Mouse (Mus musculus) mesoderm, embryonic 11.5 days (tissue): ENCODE data around the gene Klhdc8a.
"Not testable (repeated sequence)": the region's sequence is repeated elsewhere in the genome, so short reads cannot be mapped to it uniquely, and the experiment has no call there.

Source experiments
- DNase-seq: peaks from one replicate; pipeline ENCODE4 v3.0.0-alpha.2; 2012; ENCODE audit warnings: low read depth, low spot score

Klhdc8a gene

DNA sequence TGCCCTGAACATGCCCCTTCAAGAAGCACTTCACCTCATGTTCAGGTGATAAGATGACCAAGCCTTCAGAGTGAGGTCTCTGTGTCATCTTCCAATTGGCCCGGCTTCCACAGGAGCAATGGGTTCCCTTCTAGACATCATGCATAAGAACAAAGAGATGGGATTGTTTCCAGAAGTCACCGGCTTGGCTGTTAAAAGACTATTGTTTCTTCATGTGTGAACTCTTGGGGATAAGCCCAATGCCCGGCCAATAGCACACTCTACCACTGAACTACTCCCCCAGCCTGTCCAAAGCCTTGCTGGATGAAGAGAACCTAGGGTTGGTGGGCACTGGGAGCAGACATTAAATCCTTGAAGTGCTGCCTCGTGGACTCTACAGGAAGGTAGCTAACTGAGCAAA lies 47.1 kb downstream of the Klhdc8a start:
- no peak for DNase-seq

DNA sequence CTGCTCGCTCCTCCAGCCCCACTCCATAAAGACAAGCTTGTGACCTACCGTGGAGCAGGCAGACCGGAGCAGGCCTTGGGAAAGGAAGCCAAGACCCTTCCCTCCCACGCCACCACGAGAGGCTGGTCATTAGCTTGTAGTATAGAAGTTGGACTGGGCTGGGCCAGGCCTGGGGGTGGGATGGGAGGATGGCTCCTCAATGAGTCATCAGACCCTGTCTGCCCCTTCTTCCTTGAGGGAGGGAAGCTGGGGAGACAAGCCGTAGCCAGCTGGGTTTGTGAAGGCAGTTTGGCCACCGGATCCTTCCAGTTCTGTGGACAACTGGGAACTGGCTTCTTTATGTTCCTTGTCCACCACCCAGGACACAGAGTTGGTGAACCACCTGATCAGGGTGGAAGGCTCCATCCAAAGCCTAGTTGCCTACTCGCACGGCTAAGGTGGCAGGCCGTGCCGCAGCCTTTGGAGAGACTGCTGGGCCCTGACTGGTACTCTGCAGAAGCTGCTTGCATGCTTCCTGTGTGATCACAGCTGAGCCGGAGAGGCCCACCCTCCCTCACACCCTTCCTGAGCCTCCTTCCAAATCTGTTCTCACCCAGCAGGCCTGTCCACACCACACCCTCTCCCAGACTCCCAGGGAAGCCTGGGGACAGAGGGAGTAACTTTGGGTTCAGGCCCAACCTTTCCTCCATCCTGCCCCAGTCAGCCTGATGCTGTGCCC lies 47.9 kb downstream of the Klhdc8a start:
- no peak for DNase-seq

DNA sequence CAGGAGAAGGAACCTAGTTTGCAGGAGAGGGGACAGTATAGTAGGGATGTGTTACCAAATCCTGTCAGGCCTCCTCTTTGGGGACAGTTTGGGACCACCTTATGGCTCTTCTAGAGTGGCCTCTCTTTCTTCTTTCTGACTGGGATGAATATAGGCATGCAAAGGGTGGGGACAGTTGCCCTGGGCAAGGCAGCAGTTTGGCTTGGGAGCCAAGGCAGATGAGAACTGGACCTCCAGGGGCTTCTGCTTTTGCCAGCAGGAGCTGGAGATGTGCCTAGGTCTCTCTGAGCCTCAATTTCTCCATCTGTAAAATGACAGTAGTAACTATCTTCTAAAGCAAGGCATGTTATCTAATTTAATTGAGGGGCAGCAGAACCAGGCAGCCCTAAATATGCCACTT lies 48.5 kb downstream of the Klhdc8a start:
- no peak for DNase-seq

GRCm38 (mm10) chr1:132348401-132348800 lies 50.0 kb downstream of the Klhdc8a start:
- DNase-seq = no peak

DNA sequence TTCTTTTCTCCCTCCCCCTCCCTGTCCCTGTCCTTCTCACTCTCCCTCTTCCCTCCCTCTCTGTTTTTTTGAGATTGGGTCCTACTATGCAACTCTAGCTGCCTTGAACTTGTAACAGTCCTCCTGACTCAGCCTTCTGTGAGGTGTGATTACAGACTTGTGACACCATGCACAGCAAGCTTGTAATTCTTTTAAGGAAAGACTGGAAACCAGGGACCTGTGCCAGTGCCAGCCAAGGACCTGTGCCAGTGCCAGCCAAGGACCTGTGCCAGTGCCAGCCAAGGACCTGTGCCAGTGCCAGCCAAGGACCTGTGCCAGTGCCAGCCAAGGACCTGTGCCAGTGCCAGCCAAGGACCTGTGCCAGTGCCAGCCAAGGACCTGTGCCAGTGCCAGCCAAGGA lies 50.6 kb downstream of the Klhdc8a start:
- DNase-seq = not testable (repeated sequence)

- DNase-seq = not testable (repeated sequence)
Measured at GRCm38 (mm10) chr1:132349601-132350000, 51.2 kb downstream of the Klhdc8a start.

- no peak for DNase-seq
Measured at GRCm38 (mm10) chr1:132351058-132351457, 52.6 kb downstream of the Klhdc8a start.

- DNase-seq = no peak
Measured at GRCm38 (mm10) chr1:132353389-132353788, 55.0 kb downstream of the Klhdc8a start.

DNA sequence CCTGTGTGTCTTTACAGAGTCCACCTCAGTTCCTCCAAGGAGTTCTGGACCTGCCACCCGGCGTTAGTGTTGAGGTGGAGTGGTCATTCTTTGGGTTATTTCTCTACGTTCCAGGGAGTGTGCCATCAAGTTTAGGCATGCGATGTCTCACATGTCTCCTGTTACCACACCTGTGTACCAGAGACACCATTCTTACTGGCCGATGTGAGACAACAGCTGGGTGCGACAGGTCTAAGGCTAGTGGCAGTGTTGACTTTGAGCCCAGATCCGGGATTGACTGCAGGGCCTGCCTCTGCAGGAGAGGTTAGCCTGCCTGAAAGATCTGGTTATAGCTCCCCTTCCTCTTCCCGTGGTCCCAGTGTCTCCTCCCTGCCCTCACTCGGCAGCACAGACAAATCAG lies 55.8 kb downstream of the Klhdc8a start:
- no peak for DNase-seq

GRCm38 (mm10) chr1:132355162-132355601 lies 56.8 kb downstream of the Klhdc8a start:
- no peak for DNase-seq

GRCm38 (mm10) chr1:132355841-132356242 lies 57.4 kb downstream of the Klhdc8a start:
- DNase-seq = peak; percentile 92

GRCm38 (mm10) chr1:132356841-132357240 lies 58.4 kb downstream of the Klhdc8a start:
- DNase-seq = no peak
